In the genomic region with DNA sequence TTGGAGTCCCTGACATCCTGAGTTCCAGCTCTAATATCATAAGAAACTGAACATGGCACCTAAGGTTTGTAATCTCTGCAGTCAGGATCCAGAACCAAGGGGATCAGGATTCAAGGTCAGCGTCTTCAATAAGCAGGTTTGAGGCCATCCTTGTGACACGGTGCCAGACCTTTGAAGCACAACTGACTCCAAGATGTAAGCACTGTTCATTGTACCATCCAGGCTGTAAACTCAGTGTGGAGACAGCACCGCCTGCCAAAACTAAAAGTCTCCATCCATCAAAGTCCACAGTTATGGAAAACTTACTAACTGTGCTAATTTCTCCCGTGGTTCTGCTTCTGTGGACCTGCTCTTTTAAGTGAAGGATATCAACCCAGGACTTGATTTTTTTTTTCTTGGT, we compare ENCODE assay signal across 24 mouse cellular contexts. TPM values are rescaled to one million over a fixed set of nuclear protein-coding genes. Genes with fewer than 3 reads are reported as not detected.
DNase-seq lines count a peak whose midpoint lies in the region; ATAC-seq and TF ChIP-seq lines count a peak whose summit lies in the region.
"Had no signal": no experiment of that assay in that cellular context is flagged by ENCODE, and none has a peak within 500 bp of the region (broad histone marks: within the 10 kb centered on the region; RNA-seq: fewer than 3 reads in every experiment).

No protein-coding gene starts in this region.

- 0 out of 2 replicates have a peak overlapping the region, but pooled peaks have one; percentile 6 for H3K27ac ChIP-seq in gastrocnemius, adult 2 months
- peak overlapping the region; percentile 40; the same call in 1 of the 2 replicates for H3K27ac ChIP-seq in liver, postnatal 0 days (ENCODE audit: low read depth)
- H3K27ac ChIP-seq in liver, embryonic 12.5 days = no peak overlapping the region
- peak overlapping the region; percentile 97 for H3K27ac ChIP-seq in bone marrow macrophage, adult 2 months (ENCODE audit: insufficient read depth, low read depth, low read length)
- no peak overlapping the region for H3K27ac ChIP-seq in hindbrain, postnatal 0 days
- H3K27ac ChIP-seq: embryonic facial prominence, embryonic 12.5 days; heart, adult 2 months; heart, embryonic 15.5 days; intestine, embryonic 15.5 days; limb, embryonic 12.5 days; neural tube, embryonic 15.5 days had no signal

- H3K9ac ChIP-seq in liver, postnatal 0 days (replicated peaks) = no peak overlapping the region
- H3K9ac ChIP-seq in liver, embryonic 12.5 days = no peak overlapping the region
- H3K9ac ChIP-seq in hindbrain, postnatal 0 days (replicated peaks; ENCODE audit: low read length) = no peak overlapping the region
- H3K9ac ChIP-seq: embryonic facial prominence, embryonic 12.5 days; heart, embryonic 15.5 days; intestine, embryonic 15.5 days; limb, embryonic 12.5 days; neural tube, embryonic 15.5 days had no signal

- ATAC-seq in liver, postnatal 0 days = no peak
- ATAC-seq in liver, embryonic 12.5 days = no peak
- ATAC-seq in hindbrain, postnatal 0 days = no peak
- ATAC-seq: forebrain, embryonic 14.5 days; hindbrain, embryonic 16.5 days; intestine, embryonic 15.5 days had no signal

- H3K36me3 ChIP-seq in liver, postnatal 0 days (replicated peaks; ENCODE audit: insufficient read depth, low read length) = no peaks in the 10 kb centered on the region
- peaks cover 2% of the 10 kb centered on the region; the same call in 1 of the 2 replicates for H3K36me3 ChIP-seq in liver, embryonic 12.5 days
- peaks cover 8% of the 10 kb centered on the region for H3K36me3 ChIP-seq in E14TG2a.4 (ENCODE audit: insufficient read depth, low read length)
- H3K36me3 ChIP-seq in hindbrain, postnatal 0 days (ENCODE audit: insufficient read depth, low read length) = no peaks in the 10 kb centered on the region
- H3K36me3 ChIP-seq: embryonic facial prominence, embryonic 12.5 days; heart, embryonic 15.5 days; intestine, embryonic 15.5 days; limb, embryonic 12.5 days; neural tube, embryonic 15.5 days had no signal

- H3K9me3 ChIP-seq in liver, postnatal 0 days (ENCODE audit: low read length) = no peaks in the 10 kb centered on the region
- no peaks in the 10 kb centered on the region for H3K9me3 ChIP-seq in liver, embryonic 12.5 days (replicated peaks)
- no peaks in the 10 kb centered on the region for H3K9me3 ChIP-seq in E14TG2a.4 (ENCODE audit: low read length)
- no peaks in the 10 kb centered on the region for H3K9me3 ChIP-seq in hindbrain, postnatal 0 days (ENCODE audit: low read length)
- H3K9me3 ChIP-seq: embryonic facial prominence, embryonic 12.5 days; heart, embryonic 15.5 days; intestine, embryonic 15.5 days; limb, embryonic 12.5 days; neural tube, embryonic 15.5 days had no signal

- no peak for TF ChIP-seq EP300 in liver, postnatal 0 days (IDR thresholded peaks at IDR 0.05; ENCODE audit: low read depth)

- no peak for TF ChIP-seq POLR2A in bone marrow macrophage, adult 2 months (IDR thresholded peaks at IDR 0.05; ENCODE audit: borderline replicate concordance, low read depth, low read length)

- no peak overlapping the region for H3K4me3 ChIP-seq in gastrocnemius, adult 2 months
- H3K4me3 ChIP-seq in liver, postnatal 0 days (ENCODE audit: low read depth, low read length) = no peak overlapping the region
- H3K4me3 ChIP-seq in liver, embryonic 12.5 days = no peak overlapping the region
- H3K4me3 ChIP-seq in E14TG2a.4 (replicated peaks; ENCODE audit: low read length) = 0 out of 2 replicates have a peak overlapping the region, but pooled peaks have one; percentile 14
- no peak overlapping the region for H3K4me3 ChIP-seq in bone marrow macrophage, adult 2 months (ENCODE audit: insufficient read depth, low read length)
- H3K4me3 ChIP-seq in hindbrain, postnatal 0 days (ENCODE audit: low read length) = no peak overlapping the region
- H3K4me3 ChIP-seq: embryonic facial prominence, embryonic 12.5 days; heart, adult 2 months; heart, embryonic 15.5 days; intestine, embryonic 15.5 days; limb, embryonic 12.5 days; neural tube, embryonic 15.5 days had no signal

- no peak for TF ChIP-seq CTCF in gastrocnemius, adult 2 months (IDR thresholded peaks at IDR 0.05)
- TF ChIP-seq CTCF in liver, postnatal 0 days (IDR thresholded peaks at IDR 0.05; ENCODE audit: low read depth) = no peak
- TF ChIP-seq CTCF in E14TG2a.4 (conservative IDR thresholded peaks at IDR 0.05; ENCODE audit: low read length) = no peak
- TF ChIP-seq CTCF in bone marrow macrophage, adult 2 months (IDR thresholded peaks at IDR 0.05; ENCODE audit: low read depth, low read length) = no peak
- TF ChIP-seq CTCF in hindbrain, postnatal 0 days (IDR thresholded peaks at IDR 0.05; ENCODE audit: low read depth) = no peak

- no peaks in the 10 kb centered on the region for H3K27me3 ChIP-seq in liver, postnatal 0 days (ENCODE audit: insufficient read depth, low read length)
- H3K27me3 ChIP-seq in liver, embryonic 12.5 days (replicated peaks) = no peaks in the 10 kb centered on the region
- no peaks in the 10 kb centered on the region for H3K27me3 ChIP-seq in E14TG2a.4 (ENCODE audit: insufficient read depth, low read length)
- H3K27me3 ChIP-seq in hindbrain, postnatal 0 days (ENCODE audit: insufficient read depth, low read length) = no peaks in the 10 kb centered on the region
- H3K27me3 ChIP-seq: embryonic facial prominence, embryonic 12.5 days; heart, embryonic 15.5 days; intestine, embryonic 15.5 days; limb, embryonic 12.5 days; neural tube, embryonic 15.5 days had no signal

- intact Hi-C loops in gastrocnemius, adult 2 months (cut with DNase I) = no loop called here
- intact Hi-C loops in gastrocnemius, postnatal 36 days (cut with DNase I) = no loop called here

- peaks cover 13% of the 10 kb centered on the region for H3K4me1 ChIP-seq in liver, postnatal 0 days (ENCODE audit: insufficient read depth)
- H3K4me1 ChIP-seq in liver, embryonic 12.5 days = peaks cover 29% of the 10 kb centered on the region
- peaks cover 77% of the 10 kb centered on the region for H3K4me1 ChIP-seq in E14TG2a.4 (replicated peaks; ENCODE audit: low read depth, low read length)
- peaks cover 55% of the 10 kb centered on the region for H3K4me1 ChIP-seq in bone marrow macrophage, adult 2 months (ENCODE audit: control insufficient read depth, insufficient read depth, low read length)
- peaks cover 12% of the 10 kb centered on the region; the same call in 1 of the 2 replicates for H3K4me1 ChIP-seq in hindbrain, postnatal 0 days (ENCODE audit: insufficient read depth, low read length)

- DNase-seq in gastrocnemius, adult 2 months = no peak
- no peak for DNase-seq in gastrocnemius, postnatal 36 days
- no peak for DNase-seq in liver, postnatal 0 days
- DNase-seq in hindbrain, postnatal 0 days (ENCODE audit: low spot score) = no peak
- DNase-seq: adrenal gland, postnatal 14 days; cerebellum, adult 9-10 months; cerebellum, postnatal 36 days; embryo, embryonic 11 days; gastrocnemius, postnatal 25 days; heart, adult 2 months; lung, postnatal 4 days; midbrain, embryonic 14.5 days; thymus, adult 2 months; thymus, postnatal 36 days had no signal

- no peak overlapping the region for H3K4me2 ChIP-seq in liver, postnatal 0 days (ENCODE audit: low read depth, low read length)
- H3K4me2 ChIP-seq in liver, embryonic 12.5 days = no peak overlapping the region
- no peak overlapping the region for H3K4me2 ChIP-seq in hindbrain, postnatal 0 days (ENCODE audit: low read depth, low read length)
- H3K4me2 ChIP-seq: embryonic facial prominence, embryonic 12.5 days; heart, embryonic 15.5 days; intestine, embryonic 15.5 days; limb, embryonic 12.5 days; neural tube, embryonic 15.5 days had no signal

- WGBS in liver, postnatal 0 days (ENCODE audit: insufficient replicate concordance) = 79% methylated on average over 4 of the region's 4 CpGs
- 83% methylated on average over 4 of the region's 4 CpGs for WGBS in liver, embryonic 12.5 days (ENCODE audit: insufficient replicate concordance)
- 84% methylated on average over 4 of the region's 4 CpGs for WGBS in hindbrain, postnatal 0 days

RNA-seq across cellular contexts. Expression of gene Dhx9, which starts 2.5 kb away (rescaled TPM):
- 10 to 100 TPM; 26.1 to 29.5 TPM for total RNA-seq in gastrocnemius, adult 2 months (2021)
- 10 to 100 TPM; 24.7 to 29.1 TPM for total RNA-seq in gastrocnemius, postnatal 36 days (2021)
- 7.7 and 9.9 TPM in 2 replicates for polyA plus RNA-seq in liver, postnatal 0 days (2015; fragmentation: Nextera tagmentation; extraction: Ambion mirVana)
- 20.5 and 21.4 TPM in 2 replicates for polyA plus RNA-seq in liver, embryonic 12.5 days (2016; fragmentation: Nextera tagmentation; extraction: Ambion mirVana)
- 61.2 and 67.9 TPM in 2 replicates for polyA plus RNA-seq in bone marrow macrophage, adult 2 months (2012; ENCODE audit: insufficient read depth, insufficient read length, missing spikeins)
- total RNA-seq in hindbrain, postnatal 0 days (2014; rRNA removed) = 57.3 and 73.8 TPM in 2 replicates
- 36.8 and 39.1 TPM in 2 replicates for polyA plus RNA-seq in hindbrain, postnatal 0 days (2015; fragmentation: Nextera tagmentation; extraction: Ambion mirVana)

RNA-seq across cellular contexts. Expression of gene Npl, which starts 59.9 kb away (rescaled TPM):
- total RNA-seq in gastrocnemius, adult 2 months (2021) = 1 to 10 TPM; 1.1 to 1.6 TPM
- total RNA-seq in gastrocnemius, postnatal 36 days (2021) = 1 to 10 TPM; 1.7 to 1.9 TPM
- polyA plus RNA-seq in liver, postnatal 0 days (2015; fragmentation: Nextera tagmentation; extraction: Ambion mirVana) = 6.8 TPM in 2 replicates
- polyA plus RNA-seq in liver, embryonic 12.5 days (2016; fragmentation: Nextera tagmentation; extraction: Ambion mirVana) = 8.6 and 9.5 TPM in 2 replicates
- 6.6 and 7.2 TPM in 2 replicates for polyA plus RNA-seq in bone marrow macrophage, adult 2 months (2012; ENCODE audit: insufficient read depth, insufficient read length, missing spikeins)
- total RNA-seq in hindbrain, postnatal 0 days (2014; rRNA removed) = 7.3 and 9.4 TPM in 2 replicates
- polyA plus RNA-seq in hindbrain, postnatal 0 days (2015; fragmentation: Nextera tagmentation; extraction: Ambion mirVana) = 18.3 and 20.2 TPM in 2 replicates

Comparison
In these comparisons a context has a peak if more than half of its experiments do, and no peak if none do; other contexts are left out.
1. H3K27ac ChIP-seq: peak in gastrocnemius, adult 2 months (single experiment), liver, postnatal 0 days (single experiment) and bone marrow macrophage, adult 2 months (single experiment); none in liver, embryonic 12.5 days (single experiment) and hindbrain, postnatal 0 days (single experiment).